Mouse (Mus musculus) hindbrain, embryonic 13.5 days (tissue): ENCODE measurements around the gene Ankrd33. TPM values are rescaled to one million over a fixed set of nuclear protein-coding genes. Genes with fewer than 3 reads are reported as not detected.
A peak's percentile ranks its signal among the peaks of the same experiment; 100 is the strongest.

Experiments used
- ATAC-seq: fragments of 200-750 bp; cut with Nextera tagmentation; 2 replicates; pipeline ENCODE4 v1.8.0; 2017; ENCODE audit warnings: moderate TSS enrichment; ENCODE audit not compliant: low FRiP score
- H3K27ac ChIP-seq: fragments of 300-500 bp; sonication (generic); 2 replicates; pipeline ENCODE4 v1.5.1; 2015; ENCODE audit warnings: inconsistent platforms, mild to moderate bottlenecking, moderate library complexity
- H3K27me3 ChIP-seq: fragments of 300-500 bp; sonication (generic); 2 replicates; pipeline ENCODE4 v1.6.1; 2015; ENCODE audit warnings: mild to moderate bottlenecking, inconsistent platforms
- H3K36me3 ChIP-seq: fragments of 300-500 bp; sonication (generic); 2 replicates; pipeline ENCODE4 v1.6.1; 2015; ENCODE audit warnings: mild to moderate bottlenecking, inconsistent platforms
- H3K4me1 ChIP-seq: fragments of 300-500 bp; sonication (generic); replicated peaks from 2 replicates; pipeline ENCODE4 v1.6.1; 2015; ENCODE audit warnings: inconsistent platforms
- H3K4me2 ChIP-seq: fragments of 300-500 bp; sonication (generic); 2 replicates; pipeline ENCODE4 v1.6.1; 2015; ENCODE audit warnings: inconsistent platforms, mild to moderate bottlenecking, moderate library complexity
- H3K4me3 ChIP-seq: fragments of 300-500 bp; sonication (generic); 2 replicates; pipeline ENCODE4 v1.5.1; 2015; ENCODE audit warnings: mild to moderate bottlenecking, inconsistent platforms
- H3K9ac ChIP-seq: fragments of 300-500 bp; sonication (generic); 2 replicates; pipeline ENCODE4 v1.6.1; 2015; ENCODE audit warnings: mild to moderate bottlenecking, inconsistent platforms
- H3K9me3 ChIP-seq: fragments of 300-500 bp; sonication (generic); 2 replicates; pipeline ENCODE4 v1.6.1; 2016; ENCODE audit warnings: inconsistent platforms
- WGBS: fragments of 180-500 bp; shearing (Covaris S2); methylation state at CpG from one replicate; pipeline ENCODE4 v1.1.7; 2015; 5-methylcytosine and 5-hydroxymethylcytosine counted together
- polyA plus RNA-seq: library from polyadenylated mRNA; unstranded; fragments of >200 nt; fragmentation: Nextera tagmentation; extraction: Ambion mirVana; gene quantifications from 2 replicates; pipeline ENCODE4 v1.2.1, GENCODE M21; 2015

Ankrd33 gene
- polyA plus RNA-seq, 1 experiment from 2014 or later, result not detected

DNA sequence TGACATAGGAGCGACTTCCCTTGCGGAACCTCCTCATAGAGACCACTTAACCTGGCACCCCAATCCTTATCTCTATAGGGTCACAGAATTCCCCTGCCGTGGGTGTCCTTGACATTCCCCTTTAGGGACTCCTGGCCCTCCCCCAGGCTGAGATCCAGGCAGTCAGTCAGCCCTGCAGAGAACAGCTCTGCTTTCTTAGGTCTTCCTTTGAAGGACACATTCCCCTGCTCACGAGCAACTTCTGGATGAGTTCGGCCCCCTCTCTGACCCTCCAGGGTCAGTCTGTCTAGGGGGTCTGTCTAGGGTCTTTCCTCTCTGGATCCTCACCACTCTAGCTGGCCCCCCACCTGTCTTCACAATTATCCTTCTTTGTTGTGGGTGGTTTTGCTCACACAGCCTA lies 13.9 kb downstream of the Ankrd33 start:
- Histone ChIP-seq H3K4me3 (peak overlapping the region; percentile 33), H3K27me3 (peaks cover 57% of the 10 kb centered on the region), H3K9ac (no peak overlapping the region), H3K27ac (no peak overlapping the region), H3K4me2 (peak overlapping the region; percentile 49), H3K4me1 (peaks cover 34% of the 10 kb centered on the region), H3K36me3 (no peaks in the 10 kb centered on the region), H3K9me3 (no peaks in the 10 kb centered on the region)
- WGBS, result 41% methylated on average over 5 of the region's 5 CpGs
- no peak for ATAC-seq

DNA sequence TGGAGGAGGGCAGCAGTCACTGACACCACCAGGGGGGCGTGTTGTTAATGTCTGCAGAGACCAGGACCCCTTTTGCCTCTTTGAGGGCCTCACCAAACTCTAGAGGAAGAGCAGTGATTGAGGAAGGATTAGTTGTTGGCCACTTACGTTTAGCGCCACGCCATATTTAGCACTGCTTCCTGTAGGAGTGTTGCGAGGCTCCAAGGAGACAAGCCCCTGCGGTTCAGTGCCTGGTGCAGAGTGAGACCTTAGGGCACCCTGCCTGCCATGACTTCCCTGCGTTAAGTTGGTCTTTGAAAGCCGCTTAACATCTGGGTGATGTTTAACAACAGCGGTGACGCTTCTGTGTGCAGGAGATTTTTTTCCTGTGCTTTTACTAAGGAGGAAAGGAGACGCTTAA lies 15.9 kb downstream of the Ankrd33 start:
- Histone ChIP-seq H3K27me3 (peaks cover 51% of the 10 kb centered on the region), H3K4me1 (peaks cover 36% of the 10 kb centered on the region), H3K9me3 (no peaks in the 10 kb centered on the region), H3K4me2 (peak overlapping the region; percentile 22; the same call in 1 of the 2 replicates), H3K27ac (no peak overlapping the region), H3K9ac (no peak overlapping the region), H3K4me3 (no peak overlapping the region), H3K36me3 (no peaks in the 10 kb centered on the region)
- 45% methylated on average over 11 of the region's 11 CpGs for WGBS
- no peak for ATAC-seq

DNA sequence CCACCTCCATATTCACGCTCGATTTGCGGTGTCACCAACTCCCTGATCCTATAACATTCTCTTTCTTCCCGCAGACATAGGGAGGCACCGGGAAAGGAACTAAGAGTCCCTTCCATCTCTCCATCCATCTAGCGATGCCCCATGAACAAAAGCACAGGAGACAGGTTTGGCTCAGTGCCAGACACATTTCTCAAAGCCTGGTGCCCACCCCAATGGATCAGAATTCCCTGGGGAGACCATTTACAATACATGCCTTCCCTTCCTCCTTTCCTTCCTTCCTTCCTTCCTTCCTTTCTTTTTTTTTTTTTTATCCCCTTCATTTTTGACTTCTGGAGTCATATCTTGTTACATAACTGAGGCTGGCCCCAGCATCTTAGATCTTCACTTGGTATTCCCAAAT lies 16.5 kb downstream of the Ankrd33 start:
- Histone ChIP-seq H3K27ac (no peak overlapping the region), H3K9me3 (no peaks in the 10 kb centered on the region), H3K9ac (no peak overlapping the region), H3K4me1 (peaks cover 36% of the 10 kb centered on the region), H3K4me2 (peak overlapping the region; percentile 22; the same call in 1 of the 2 replicates), H3K36me3 (no peaks in the 10 kb centered on the region), H3K27me3 (peaks cover 46% of the 10 kb centered on the region), H3K4me3 (no peak overlapping the region)
- WGBS, result 47% methylated on average over 6 of the region's 6 CpGs
- ATAC-seq, result no peak

DNA sequence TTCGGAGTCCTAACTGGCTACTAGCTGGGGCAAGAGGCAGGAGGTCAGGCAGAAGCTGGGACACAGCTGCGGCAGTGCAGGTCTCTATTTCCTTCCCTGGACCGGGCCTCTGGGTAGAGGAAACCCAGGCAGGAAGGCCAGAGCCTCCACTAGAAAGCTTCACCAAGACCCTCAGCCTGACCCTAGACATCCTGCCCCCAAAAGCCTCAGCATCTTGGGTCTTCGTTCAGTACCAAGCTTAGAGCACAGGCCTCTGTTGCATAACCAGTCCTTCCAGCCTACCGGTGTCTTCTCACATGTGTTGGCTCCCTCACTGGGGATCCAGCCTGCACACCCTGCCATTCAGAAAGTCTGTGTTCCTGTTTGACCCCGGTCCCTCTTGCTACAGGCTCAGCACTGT lies 17.2 kb downstream of the Ankrd33 start:
- no peaks in the 10 kb centered on the region for H3K36me3 ChIP-seq
- peaks cover 36% of the 10 kb centered on the region for H3K4me1 ChIP-seq
- H3K4me2 ChIP-seq, result no peak overlapping the region
- no peaks in the 10 kb centered on the region for H3K9me3 ChIP-seq
- peaks cover 40% of the 10 kb centered on the region for H3K27me3 ChIP-seq
- peak overlapping the region; percentile 40; the same call in 1 of the 2 replicates for H3K27ac ChIP-seq
- H3K9ac ChIP-seq, result no peak overlapping the region
- no peak overlapping the region for H3K4me3 ChIP-seq
- 77% methylated on average over 6 of the region's 6 CpGs for WGBS
- no peak for ATAC-seq

DNA sequence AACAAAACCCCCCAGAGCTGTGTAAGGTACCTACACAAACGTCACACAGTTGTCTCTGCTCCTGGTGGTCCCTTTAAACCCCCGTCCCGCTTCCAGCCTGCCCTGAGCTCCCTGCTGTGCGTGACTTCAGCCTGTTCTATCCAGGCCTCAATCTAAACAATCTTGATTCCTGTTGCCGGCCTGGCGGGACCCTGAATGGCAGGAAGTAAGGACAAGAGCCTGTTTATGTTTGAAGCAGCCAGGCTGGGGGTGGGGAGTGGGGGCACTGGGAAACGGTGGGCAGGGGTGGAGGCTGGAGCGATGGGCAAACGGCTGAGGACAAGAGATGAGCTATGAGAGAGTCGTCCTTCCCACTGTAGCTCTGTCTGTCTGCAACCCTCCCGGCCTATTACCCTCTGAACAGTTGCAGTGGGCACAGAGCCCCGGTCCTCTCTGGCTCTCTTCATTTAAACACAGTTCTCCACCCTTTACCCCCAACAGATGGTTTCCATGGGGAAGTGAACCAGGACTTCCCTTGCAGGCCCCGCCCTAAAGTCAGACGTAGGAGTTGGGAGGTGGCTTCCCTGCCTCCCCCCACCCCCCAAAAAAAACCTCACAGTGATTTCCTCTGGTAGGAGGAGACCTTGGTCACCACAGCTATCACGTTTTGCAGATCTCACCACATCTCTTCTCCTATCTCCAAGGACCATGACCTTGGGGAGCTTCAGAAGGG lies 18.6 kb downstream of the Ankrd33 start:
- 0 out of 2 replicates have a peak overlapping the region, but pooled peaks have one; percentile 18 for H3K27ac ChIP-seq
- H3K4me1 ChIP-seq, result peaks cover 29% of the 10 kb centered on the region
- WGBS, result 22% methylated on average over 15 of the region's 15 CpGs
- no peak for ATAC-seq
- H3K9ac ChIP-seq, result no peak overlapping the region
- peak overlapping the region; percentile 13; the same call in 1 of the 2 replicates for H3K4me3 ChIP-seq
- H3K36me3 ChIP-seq, result no peaks in the 10 kb centered on the region
- H3K9me3 ChIP-seq, result no peaks in the 10 kb centered on the region
- no peak overlapping the region for H3K4me2 ChIP-seq
- H3K27me3 ChIP-seq, result peaks cover 31% of the 10 kb centered on the region

DNA sequence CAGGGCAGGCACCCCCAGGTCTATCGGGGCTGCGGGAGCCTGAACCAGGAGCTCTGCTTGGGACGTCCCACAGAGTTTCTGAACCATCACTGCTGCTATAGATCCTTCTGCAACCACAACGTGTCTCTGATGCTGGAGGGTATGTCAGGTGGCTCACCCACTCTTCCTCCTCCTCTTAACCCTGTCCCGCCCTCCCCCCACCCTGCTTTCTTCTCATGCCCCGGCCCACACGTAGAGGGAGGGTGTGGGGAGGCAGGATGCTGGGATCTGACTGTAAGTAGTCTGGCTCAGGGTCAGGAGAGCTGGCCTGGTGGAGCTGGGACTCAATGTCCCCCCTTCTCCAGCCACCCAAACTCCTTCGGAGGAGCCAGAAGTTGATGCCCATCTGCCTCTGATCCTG lies 19.9 kb downstream of the Ankrd33 start:
- Histone ChIP-seq H3K36me3 (no peaks in the 10 kb centered on the region), H3K27ac (no peak overlapping the region), H3K27me3 (peaks cover 18% of the 10 kb centered on the region), H3K9ac (no peak overlapping the region), H3K4me1 (peaks cover 41% of the 10 kb centered on the region), H3K4me2 (peak overlapping the region; percentile 30), H3K4me3 (peak overlapping the region; percentile 7; the same call in 1 of the 2 replicates), H3K9me3 (no peaks in the 10 kb centered on the region)
- WGBS, result 63% methylated on average over 8 of the region's 8 CpGs
- no peak for ATAC-seq

DNA sequence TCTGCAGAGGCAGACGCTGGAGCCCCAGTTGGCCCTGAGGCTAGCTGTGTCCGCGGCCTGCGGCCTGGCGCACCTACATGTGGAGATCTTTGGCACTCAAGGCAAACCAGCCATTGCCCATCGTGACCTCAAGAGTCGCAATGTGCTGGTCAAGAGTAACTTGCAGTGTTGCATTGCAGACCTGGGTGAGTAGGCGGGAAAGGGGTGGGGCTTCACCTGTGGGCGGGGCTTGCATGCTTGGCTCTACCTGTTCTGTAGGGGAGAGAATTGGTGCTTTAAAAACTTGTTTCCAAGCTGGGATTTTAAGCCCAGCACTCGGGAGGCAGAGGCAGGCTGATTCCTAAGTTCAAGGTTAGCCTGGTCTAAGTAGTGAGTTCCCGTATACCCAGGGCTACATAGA lies 21.9 kb downstream of the Ankrd33 start:
- H3K4me1 ChIP-seq, result peaks cover 33% of the 10 kb centered on the region

DNA sequence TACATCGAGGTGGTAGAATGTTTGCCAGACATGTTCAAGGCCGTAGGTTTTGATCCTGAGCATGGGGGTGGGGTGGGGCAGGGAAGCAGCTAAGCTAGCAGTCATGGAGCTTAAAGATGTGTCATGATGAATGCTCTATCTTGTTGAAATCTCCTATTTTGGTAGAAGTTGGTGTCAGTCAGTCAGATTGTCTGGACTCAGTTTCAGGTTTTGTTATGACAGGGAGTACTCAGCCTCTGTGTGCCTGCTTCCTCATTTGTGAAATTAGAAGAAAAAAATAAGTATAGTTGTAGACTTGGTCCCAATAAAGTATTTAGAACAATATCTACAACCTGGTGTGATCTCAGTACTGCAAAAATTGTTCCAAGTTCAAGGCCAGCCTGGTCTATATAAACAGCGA lies 23.1 kb downstream of the Ankrd33 start:
- no peak for ATAC-seq
- Histone ChIP-seq H3K4me1 (peaks cover 40% of the 10 kb centered on the region), H3K4me3 (no peak overlapping the region), H3K27ac (no peak overlapping the region), H3K9me3 (no peaks in the 10 kb centered on the region), H3K27me3 (0 out of 2 replicates have a peak, but pooled peaks cover 19% of the 10 kb centered on the region), H3K9ac (no peak overlapping the region), H3K36me3 (no peaks in the 10 kb centered on the region), H3K4me2 (no peak overlapping the region)
- 89% methylated on average over 3 of the region's 3 CpGs for WGBS

More for the DNA sequence above, 21.9 kb downstream of the Ankrd33 start:
- no peaks in the 10 kb centered on the region for H3K36me3 ChIP-seq
- peaks cover 11% of the 10 kb centered on the region; the same call in 1 of the 2 replicates for H3K27me3 ChIP-seq
- H3K9me3 ChIP-seq, result no peaks in the 10 kb centered on the region
- H3K4me2 ChIP-seq, result no peak overlapping the region
- H3K27ac ChIP-seq, result no peak overlapping the region
- no peak overlapping the region for H3K9ac ChIP-seq
- WGBS, result 73% methylated on average over 11 of the region's 11 CpGs
- ATAC-seq, result no peak
- no peak overlapping the region for H3K4me3 ChIP-seq

DNA sequence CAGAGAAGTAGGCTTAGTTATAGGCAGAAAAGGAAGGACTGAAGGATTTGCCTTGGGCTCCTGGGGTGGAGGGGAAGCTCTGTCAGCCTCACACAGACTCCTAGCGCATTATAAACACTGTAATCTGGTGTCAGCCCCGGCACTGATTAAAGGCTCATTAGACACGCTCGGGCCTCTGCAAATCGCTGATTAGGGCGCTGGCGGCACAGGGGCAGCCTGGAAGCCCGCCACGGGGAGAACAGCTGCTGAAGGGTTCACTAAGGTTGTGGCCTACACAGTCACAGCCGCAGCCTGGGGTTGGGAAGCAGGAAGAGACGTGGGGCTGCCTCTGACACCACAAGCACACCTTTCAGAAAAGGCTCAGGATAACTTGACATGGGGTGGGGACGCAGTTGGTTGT lies 24.3 kb downstream of the Ankrd33 start:
- Histone ChIP-seq H3K9me3 (no peaks in the 10 kb centered on the region), H3K27me3 (0 out of 2 replicates have a peak, but pooled peaks cover 19% of the 10 kb centered on the region), H3K4me1 (peaks cover 33% of the 10 kb centered on the region), H3K27ac (peak overlapping the region; percentile 76), H3K36me3 (no peaks in the 10 kb centered on the region), H3K4me3 (no peak overlapping the region), H3K4me2 (no peak overlapping the region), H3K9ac (no peak overlapping the region; the same call in 1 of the 2 replicates)
- peak; percentile 26; the same call in 1 of the 2 replicates for ATAC-seq
- WGBS, result 10% methylated on average over 12 of the region's 12 CpGs

DNA sequence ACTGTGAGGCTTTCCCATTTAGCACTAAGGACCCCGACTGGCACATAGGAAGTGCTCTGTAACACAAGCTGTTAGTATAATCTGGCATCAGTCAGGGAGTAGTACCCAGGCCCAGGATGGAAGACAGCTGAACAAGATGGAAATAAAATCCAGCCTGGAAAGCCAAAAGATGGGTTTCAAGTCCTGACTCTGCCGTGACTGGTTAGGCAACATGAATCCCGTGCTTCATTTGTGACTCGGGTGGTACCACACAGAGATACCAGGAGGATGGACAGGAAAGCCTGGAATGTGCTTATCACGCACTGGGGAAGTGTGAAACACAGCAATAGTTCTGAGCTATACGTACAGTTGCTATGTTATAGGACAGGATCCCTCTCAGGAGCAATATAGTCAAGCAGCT lies 25.0 kb downstream of the Ankrd33 start:
- Histone ChIP-seq H3K36me3 (no peaks in the 10 kb centered on the region), H3K27ac (peak overlapping the region; percentile 76; the same call in 1 of the 2 replicates), H3K4me3 (no peak overlapping the region), H3K4me2 (no peak overlapping the region), H3K9ac (no peak overlapping the region), H3K27me3 (0 out of 2 replicates have a peak, but pooled peaks cover 16% of the 10 kb centered on the region), H3K9me3 (no peaks in the 10 kb centered on the region), H3K4me1 (peaks cover 39% of the 10 kb centered on the region)
- 64% methylated on average over 6 of the region's 6 CpGs for WGBS
- ATAC-seq, result no peak

DNA sequence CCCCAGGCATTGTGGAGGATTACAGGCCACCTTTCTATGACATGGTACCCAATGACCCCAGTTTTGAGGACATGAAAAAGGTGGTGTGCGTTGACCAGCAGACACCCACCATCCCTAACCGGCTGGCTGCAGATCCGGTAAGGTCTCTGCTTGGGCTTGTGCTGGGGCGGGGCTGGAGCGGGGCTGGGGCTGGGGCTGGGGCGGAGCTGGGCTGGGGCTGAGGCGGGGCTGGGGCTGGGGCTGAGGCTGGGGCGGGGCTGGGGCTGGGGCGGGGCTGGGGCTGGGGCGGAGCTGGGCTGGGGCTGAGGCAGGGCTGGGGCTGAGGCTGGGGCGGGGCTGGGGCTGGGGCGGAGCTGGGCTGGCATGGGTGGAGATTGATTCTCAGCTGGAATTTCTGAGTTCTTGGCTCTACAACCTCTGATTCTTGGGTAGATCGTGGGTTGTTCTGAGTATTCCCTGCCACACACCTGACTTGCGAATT lies 25.5 kb downstream of the Ankrd33 start:
- Histone ChIP-seq H3K27ac (no peak overlapping the region), H3K27me3 (0 out of 2 replicates have a peak, but pooled peaks cover 16% of the 10 kb centered on the region), H3K9ac (no peak overlapping the region), H3K36me3 (no peaks in the 10 kb centered on the region), H3K4me3 (no peak overlapping the region), H3K4me2 (no peak overlapping the region), H3K9me3 (no peaks in the 10 kb centered on the region), H3K4me1 (peaks cover 44% of the 10 kb centered on the region)
- WGBS, result 5% methylated on average over 11 of the region's 14 CpGs
- ATAC-seq, result peak; percentile 23; the same call in 1 of the 2 replicates

DNA sequence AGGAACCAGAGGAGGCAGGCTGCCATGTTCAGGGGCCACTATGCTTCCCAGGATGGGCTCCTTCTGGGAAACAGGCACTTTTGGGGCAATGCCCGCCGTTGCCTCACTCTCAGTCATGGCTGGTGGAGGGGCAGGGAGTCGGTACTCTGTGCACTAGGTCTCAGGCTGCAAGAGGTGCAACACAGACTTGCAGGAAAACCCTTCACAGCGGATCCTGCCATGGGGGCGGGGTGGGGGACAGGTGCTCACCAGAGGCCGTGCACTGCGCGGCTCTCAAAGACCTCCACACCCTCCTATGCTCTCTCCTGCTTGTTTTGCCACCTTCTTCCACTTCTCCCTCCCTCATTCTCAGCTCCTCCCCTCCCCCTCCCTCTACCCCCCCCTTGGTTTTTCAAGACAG lies 27.1 kb downstream of the Ankrd33 start:
- H3K9me3 ChIP-seq, result no peaks in the 10 kb centered on the region
- peaks cover 54% of the 10 kb centered on the region for H3K4me1 ChIP-seq
- no peak for ATAC-seq

More for the DNA sequence above, 27.1 kb downstream of the Ankrd33 start:
- Histone ChIP-seq H3K4me2 (no peak overlapping the region), H3K27me3 (0 out of 2 replicates have a peak, but pooled peaks cover 23% of the 10 kb centered on the region), H3K9ac (no peak overlapping the region), H3K36me3 (no peaks in the 10 kb centered on the region), H3K27ac (no peak overlapping the region), H3K4me3 (no peak overlapping the region)
- 55% methylated on average over 8 of the region's 8 CpGs for WGBS
